Mouse (Mus musculus) intestine, embryonic 15.5 days (tissue): Measurements from ENCODE around the gene Megf11. TPM values are rescaled to one million over a fixed set of nuclear protein-coding genes. Genes with fewer than 3 reads are reported as not detected.

Experiments
- ATAC-seq: fragments of 200-750 bp; cut with Nextera tagmentation; 2 replicates; pipeline ENCODE4 v1.8.0; 2017; ENCODE audit warnings: moderate TSS enrichment, moderate library complexity
- H3K27ac ChIP-seq: fragments of 300-500 bp; sonication (generic); 2 replicates; pipeline ENCODE4 v1.5.1; 2015; ENCODE audit warnings: mild to moderate bottlenecking, inconsistent platforms
- H3K27me3 ChIP-seq: fragments of 300-500 bp; sonication (generic); replicated peaks from 2 replicates; pipeline ENCODE4 v1.6.1; 2015; ENCODE audit warnings: inconsistent platforms
- H3K36me3 ChIP-seq: fragments of 300-500 bp; sonication (generic); 2 replicates; pipeline ENCODE4 v1.6.1; 2015; ENCODE audit warnings: inconsistent platforms
- H3K4me1 ChIP-seq: fragments of 300-500 bp; sonication (generic); replicated peaks from 2 replicates; pipeline ENCODE4 v1.6.1; 2015; ENCODE audit warnings: inconsistent platforms
- H3K4me2 ChIP-seq: fragments of 300-500 bp; sonication (generic); replicated peaks from 2 replicates; pipeline ENCODE4 v1.6.1; 2015; ENCODE audit warnings: mild to moderate bottlenecking, inconsistent platforms
- H3K4me3 ChIP-seq: fragments of 300-500 bp; sonication (generic); replicated peaks from 2 replicates; pipeline ENCODE4 v1.5.1; 2015; ENCODE audit warnings: inconsistent platforms
- H3K9ac ChIP-seq: fragments of 300-500 bp; sonication (generic); 2 replicates; pipeline ENCODE4 v1.6.1; 2015; ENCODE audit warnings: inconsistent platforms
- H3K9me3 ChIP-seq: fragments of 300-500 bp; sonication (generic); 2 replicates; pipeline ENCODE4 v1.6.1; 2016; ENCODE audit warnings: inconsistent platforms
- WGBS: fragments of 180-500 bp; shearing (Covaris S2); methylation state at CpG from one replicate; pipeline ENCODE4 v1.1.7; 2015; 5-methylcytosine and 5-hydroxymethylcytosine counted together
- polyA plus RNA-seq: library from polyadenylated mRNA; unstranded; fragments of >200 nt; fragmentation: Nextera tagmentation; extraction: Ambion mirVana; gene quantifications from 2 replicates; pipeline ENCODE4 v1.2.1, GENCODE M21; 2015

The Megf11 gene
- polyA plus RNA-seq, 1 experiment from 2014 or later = 0.89 TPM

GRCm38 (mm10) chr9:64534856-64535539, 149.6 kb downstream of the Megf11 start:
- H3K4me2 ChIP-seq = no peak overlapping the region
- H3K9ac ChIP-seq = no peak overlapping the region
- WGBS = 86% methylated on average over 8 of the region's 8 CpGs
- 0 out of 2 replicates have a peak, but pooled peaks cover 3% of the 10 kb centered on the region for H3K27me3 ChIP-seq
- no peak overlapping the region for H3K27ac ChIP-seq
- H3K4me1 ChIP-seq = 0 out of 2 replicates have a peak, but pooled peaks cover 2% of the 10 kb centered on the region
- ATAC-seq = no peak
- no peaks in the 10 kb centered on the region for H3K9me3 ChIP-seq
- H3K4me3 ChIP-seq = no peak overlapping the region
- no peaks in the 10 kb centered on the region for H3K36me3 ChIP-seq

DNA sequence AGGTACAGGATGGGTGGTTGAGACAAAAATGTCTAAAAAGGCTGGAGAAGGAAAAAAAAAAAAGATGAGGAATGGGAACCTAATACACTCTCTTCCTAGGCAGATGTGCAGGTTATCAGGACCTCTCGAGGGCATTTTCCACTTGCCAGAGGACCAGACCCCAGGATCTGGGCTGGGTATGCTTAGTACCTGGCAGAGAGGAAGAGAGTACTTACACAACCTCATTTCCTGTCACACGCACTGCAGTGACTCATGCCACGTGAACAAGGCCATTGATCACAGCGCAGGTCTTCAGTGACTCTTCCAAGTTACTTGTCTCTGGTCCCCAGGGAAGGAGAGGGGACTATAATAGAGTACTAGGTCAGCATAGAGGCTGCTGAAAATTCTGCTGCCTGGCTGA, 152.4 kb downstream of the Megf11 start:
- Histone ChIP-seq H3K27me3 (0 out of 2 replicates have a peak, but pooled peaks cover 3% of the 10 kb centered on the region), H3K4me1 (0 out of 2 replicates have a peak, but pooled peaks cover 1% of the 10 kb centered on the region), H3K4me2 (no peak overlapping the region), H3K27ac (no peak overlapping the region), H3K36me3 (no peaks in the 10 kb centered on the region), H3K4me3 (no peak overlapping the region), H3K9ac (no peak overlapping the region), H3K9me3 (no peaks in the 10 kb centered on the region)
- no peak for ATAC-seq
- WGBS = 69% methylated on average over 4 of the region's 4 CpGs

DNA sequence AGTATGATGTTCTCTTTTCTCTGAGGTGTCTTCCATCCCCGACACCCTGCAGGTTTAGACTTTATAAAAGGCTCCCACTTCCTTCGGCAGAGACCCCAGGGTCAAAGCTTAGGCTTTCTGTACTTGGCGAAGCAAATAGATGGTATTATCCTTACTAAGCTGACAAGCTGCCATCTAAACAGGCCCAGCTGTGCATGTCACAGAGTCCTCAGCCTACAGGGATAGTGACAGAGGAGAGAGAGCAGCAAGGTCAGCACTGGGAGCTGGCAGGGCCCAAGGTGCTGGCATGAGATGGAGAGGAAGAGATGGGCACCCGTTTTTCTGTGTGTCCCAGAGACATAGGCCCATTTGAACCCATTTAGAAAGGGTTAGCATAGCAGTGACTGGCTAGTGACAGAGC, 156.8 kb downstream of the Megf11 start:
- Histone ChIP-seq H3K4me3 (no peak overlapping the region), H3K36me3 (no peaks in the 10 kb centered on the region), H3K9ac (no peak overlapping the region), H3K4me2 (no peak overlapping the region), H3K27me3 (0 out of 2 replicates have a peak, but pooled peaks cover 3% of the 10 kb centered on the region), H3K4me1 (no peaks in the 10 kb centered on the region), H3K9me3 (no peaks in the 10 kb centered on the region), H3K27ac (no peak overlapping the region)
- WGBS = 83% methylated on average over 4 of the region's 4 CpGs
- ATAC-seq = no peak

DNA sequence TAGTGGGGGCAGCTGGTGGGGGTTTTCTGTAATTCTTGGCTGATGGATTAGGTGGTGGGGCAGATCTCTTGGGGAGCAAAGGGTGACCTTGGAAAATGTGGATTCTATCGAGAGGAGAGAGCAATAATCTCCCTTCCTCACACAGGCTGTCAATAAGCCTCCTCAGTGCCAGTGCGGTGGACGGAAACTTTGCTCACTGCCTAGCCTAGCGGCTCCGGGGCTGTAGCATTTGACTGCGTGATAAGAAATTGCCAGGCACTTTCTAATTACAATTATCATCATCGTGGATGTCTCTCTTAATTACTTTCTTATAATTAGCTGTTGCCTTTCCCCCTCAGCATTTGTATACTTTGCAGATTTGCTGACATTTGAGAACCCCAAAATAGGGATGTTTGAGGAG, 157.7 kb downstream of the Megf11 start:
- no peak overlapping the region for H3K9ac ChIP-seq
- H3K27ac ChIP-seq = no peak overlapping the region
- 31% methylated on average over 7 of the region's 7 CpGs for WGBS
- no peaks in the 10 kb centered on the region for H3K36me3 ChIP-seq
- H3K4me2 ChIP-seq = no peak overlapping the region
- no peak for ATAC-seq
- no peaks in the 10 kb centered on the region for H3K9me3 ChIP-seq
- H3K4me1 ChIP-seq = no peaks in the 10 kb centered on the region
- H3K4me3 ChIP-seq = no peak overlapping the region
- 0 out of 2 replicates have a peak, but pooled peaks cover 3% of the 10 kb centered on the region for H3K27me3 ChIP-seq

DNA sequence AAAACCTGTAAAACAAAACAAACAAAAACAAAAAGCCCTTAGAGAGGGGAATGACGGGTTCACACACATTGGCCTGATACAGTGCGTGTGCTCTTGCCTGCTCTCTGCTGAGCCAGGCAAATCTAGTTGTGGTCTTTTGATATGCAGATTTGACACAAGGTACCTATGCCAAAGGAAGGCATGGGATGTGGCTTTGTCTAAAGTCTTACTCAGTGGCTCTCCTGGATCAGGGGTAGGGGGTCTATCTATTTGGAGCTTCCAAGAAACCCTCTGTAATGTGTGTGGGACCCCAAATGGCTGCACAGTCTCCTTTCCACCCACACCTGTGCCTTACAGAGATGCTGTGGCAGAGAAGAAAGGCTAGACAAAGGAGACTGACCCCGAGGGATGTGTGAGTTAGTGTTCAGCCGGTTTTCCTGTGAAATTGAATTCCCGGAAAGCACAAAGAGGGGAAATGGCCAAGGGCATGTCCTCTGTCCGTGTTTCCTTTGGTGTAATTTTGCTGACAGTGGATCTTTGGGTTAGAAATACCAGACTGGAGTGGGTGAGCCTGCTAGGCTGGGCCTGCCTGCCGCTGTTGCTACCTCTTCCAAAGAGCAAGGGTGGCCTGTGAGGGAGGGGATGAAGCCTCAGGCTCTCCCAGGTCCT, 161.0 kb downstream of the Megf11 start:
- Histone ChIP-seq H3K9me3 (no peaks in the 10 kb centered on the region), H3K4me2 (no peak overlapping the region), H3K36me3 (no peaks in the 10 kb centered on the region), H3K4me3 (no peak overlapping the region), H3K27ac (no peak overlapping the region), H3K27me3 (no peaks in the 10 kb centered on the region), H3K9ac (no peak overlapping the region), H3K4me1 (no peaks in the 10 kb centered on the region)
- 68% methylated on average over 7 of the region's 7 CpGs for WGBS
- ATAC-seq = no peak

DNA sequence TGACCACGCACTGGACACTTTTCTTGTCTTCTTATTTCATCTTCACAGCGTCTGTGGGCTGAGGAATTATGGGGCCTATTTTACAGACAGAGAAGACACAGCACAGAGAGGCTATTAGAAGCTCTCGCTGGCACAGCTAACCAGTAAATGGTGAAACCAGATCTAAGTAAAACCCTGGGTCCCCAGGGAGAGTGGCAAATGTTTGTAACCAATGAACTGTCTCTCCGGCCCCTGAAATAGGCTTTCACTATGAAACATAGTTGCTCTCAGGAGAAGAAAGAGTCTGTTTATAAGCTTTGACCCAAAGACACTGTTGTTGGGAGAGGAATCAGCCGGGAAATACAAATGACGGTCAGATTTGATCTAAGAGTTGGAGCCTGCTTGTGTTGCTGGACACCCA, 162.9 kb downstream of the Megf11 start:
- H3K36me3 ChIP-seq = no peaks in the 10 kb centered on the region
- no peak overlapping the region for H3K27ac ChIP-seq
- no peaks in the 10 kb centered on the region for H3K9me3 ChIP-seq
- H3K4me2 ChIP-seq = no peak overlapping the region
- no peaks in the 10 kb centered on the region for H3K27me3 ChIP-seq
- H3K4me3 ChIP-seq = no peak overlapping the region
- no peak overlapping the region for H3K9ac ChIP-seq
- ATAC-seq = no peak
- no peaks in the 10 kb centered on the region for H3K4me1 ChIP-seq
- 75% methylated on average over 6 of the region's 6 CpGs for WGBS

GRCm38 (mm10) chr9:64551307-64551706, 165.9 kb downstream of the Megf11 start:
- Histone ChIP-seq H3K4me3 (no peak overlapping the region), H3K36me3 (no peaks in the 10 kb centered on the region), H3K9ac (no peak overlapping the region), H3K27me3 (no peaks in the 10 kb centered on the region), H3K4me2 (no peak overlapping the region), H3K4me1 (no peaks in the 10 kb centered on the region), H3K27ac (no peak overlapping the region), H3K9me3 (no peaks in the 10 kb centered on the region)
- ATAC-seq = no peak
- WGBS = 63% methylated on average over 1 of the region's 1 CpGs

DNA sequence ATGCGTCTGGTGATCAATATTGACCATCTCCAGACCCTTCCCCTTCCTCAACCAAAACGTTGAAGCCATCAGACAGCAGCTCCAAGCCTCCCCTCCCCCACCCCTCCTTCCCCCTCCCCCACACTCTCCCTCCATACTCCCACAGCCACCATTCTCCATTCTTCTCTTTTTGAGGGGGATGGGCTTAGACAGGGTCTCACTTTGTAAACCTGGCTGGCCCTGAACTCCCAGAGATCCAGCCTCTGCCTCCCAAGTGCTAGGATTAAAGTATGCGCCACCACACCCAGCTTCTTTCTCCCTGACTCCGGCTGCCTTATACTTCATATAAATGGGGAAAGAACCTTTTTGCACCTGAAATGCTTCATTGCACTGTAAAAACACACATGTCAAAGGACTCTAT, 166.6 kb downstream of the Megf11 start:
- no peak for ATAC-seq
- Histone ChIP-seq H3K27ac (no peak overlapping the region), H3K4me2 (no peak overlapping the region), H3K36me3 (no peaks in the 10 kb centered on the region), H3K9ac (no peak overlapping the region), H3K27me3 (no peaks in the 10 kb centered on the region), H3K4me1 (no peaks in the 10 kb centered on the region), H3K4me3 (no peak overlapping the region), H3K9me3 (no peaks in the 10 kb centered on the region)
- WGBS = 57% methylated on average over 4 of the region's 4 CpGs

DNA sequence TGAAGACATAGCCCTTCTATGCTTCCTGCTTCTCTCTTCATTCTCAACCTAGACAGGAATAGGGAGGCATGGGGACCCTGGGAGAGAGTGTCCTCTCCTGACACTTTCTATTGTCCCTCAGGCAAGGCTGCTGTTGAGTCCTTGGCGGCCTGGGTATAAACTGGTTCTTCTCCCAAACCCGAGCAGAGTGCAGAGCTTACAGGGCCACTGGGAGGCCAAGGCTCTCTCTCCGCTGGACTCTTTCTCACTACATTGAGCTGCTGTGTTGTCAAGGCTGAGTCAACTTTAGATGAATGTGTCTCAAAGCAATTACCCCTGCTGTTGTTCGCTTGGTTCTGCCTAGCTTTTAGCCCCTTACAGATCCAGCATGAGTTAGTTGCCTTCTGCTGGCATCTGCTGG, 168.0 kb downstream of the Megf11 start:
- Histone ChIP-seq H3K27ac (no peak overlapping the region), H3K4me2 (no peak overlapping the region), H3K4me1 (no peaks in the 10 kb centered on the region), H3K9ac (no peak overlapping the region), H3K9me3 (no peaks in the 10 kb centered on the region), H3K36me3 (no peaks in the 10 kb centered on the region), H3K27me3 (no peaks in the 10 kb centered on the region), H3K4me3 (no peak overlapping the region)
- no peak for ATAC-seq
- 65% methylated on average over 4 of the region's 4 CpGs for WGBS

- Histone ChIP-seq H3K27me3 (no peaks in the 10 kb centered on the region), H3K9ac (no peak overlapping the region), H3K9me3 (no peaks in the 10 kb centered on the region), H3K4me1 (no peaks in the 10 kb centered on the region), H3K36me3 (no peaks in the 10 kb centered on the region), H3K4me2 (no peak overlapping the region), H3K27ac (no peak overlapping the region), H3K4me3 (no peak overlapping the region)
- ATAC-seq = no peak
- 69% methylated on average over 7 of the region's 7 CpGs for WGBS
Observed at GRCm38 (mm10) chr9:64555620-64556019, 170.2 kb downstream of the Megf11 start.

DNA sequence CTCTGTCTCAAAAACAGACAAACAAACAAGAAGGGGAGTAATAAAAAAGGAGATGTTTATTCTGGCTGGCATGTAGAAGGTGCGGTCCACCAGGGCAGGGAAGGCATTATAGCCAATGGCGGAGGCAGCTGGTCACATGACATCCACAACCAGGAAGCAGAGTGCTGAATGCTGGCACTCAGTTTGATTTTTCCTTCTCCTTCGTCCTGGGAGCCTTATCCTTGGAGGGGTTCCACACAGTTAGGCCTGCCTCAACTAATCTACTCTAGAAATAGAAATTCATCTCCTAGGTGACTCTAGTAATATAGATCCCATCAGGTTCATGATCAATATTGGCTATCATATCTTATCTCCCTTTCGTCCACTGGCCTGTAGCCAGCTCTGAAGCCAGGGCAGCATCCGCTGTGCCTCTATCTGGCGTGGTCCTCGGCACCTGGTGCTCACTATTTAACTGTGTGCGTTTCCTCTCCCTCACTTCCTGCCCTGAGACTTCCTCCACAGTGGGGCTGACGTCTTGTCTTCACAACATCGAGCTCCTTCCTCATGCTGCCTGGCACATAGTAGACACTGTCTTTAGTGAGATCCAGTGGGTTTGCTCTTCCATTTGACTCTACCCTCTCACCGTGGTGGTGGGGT, 171.8 kb downstream of the Megf11 start:
- 69% methylated on average over 11 of the region's 11 CpGs for WGBS
- no peak for ATAC-seq

DNA sequence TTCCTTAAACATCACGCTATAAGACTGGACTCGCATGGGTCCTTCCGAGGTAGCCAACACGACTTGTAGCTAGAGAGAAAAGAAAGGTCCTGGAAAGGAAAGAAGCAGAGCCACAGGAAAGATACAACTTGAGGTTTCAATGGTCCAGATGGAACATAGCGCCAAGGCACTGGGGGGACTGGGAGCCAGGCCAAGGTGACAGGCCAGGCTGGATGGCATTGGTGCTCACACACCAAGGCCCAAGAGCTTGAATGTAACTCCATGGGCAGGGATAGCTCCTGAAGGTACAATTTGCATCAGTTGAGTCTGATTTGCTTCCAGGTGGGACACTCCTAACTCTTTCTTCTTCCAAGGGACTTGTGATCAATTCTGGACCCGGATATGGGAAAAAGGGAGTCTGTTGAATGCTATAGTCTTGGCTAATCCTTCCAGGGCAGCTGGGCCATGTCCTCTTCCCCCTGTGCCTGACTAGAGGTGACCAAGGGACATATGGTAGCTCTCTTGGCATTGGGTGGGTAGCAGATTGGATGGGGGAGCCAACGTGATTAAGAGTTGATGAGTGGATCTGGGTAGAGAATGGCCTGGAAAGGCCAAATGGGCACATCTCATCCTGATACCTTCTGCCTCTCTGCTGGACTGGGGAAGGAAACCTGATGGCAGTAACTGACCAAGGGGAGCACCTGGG, 172.6 kb downstream of the Megf11 start:
- Histone ChIP-seq H3K9ac (no peak overlapping the region), H3K9me3 (no peaks in the 10 kb centered on the region), H3K4me2 (no peak overlapping the region), H3K27ac (no peak overlapping the region), H3K36me3 (no peaks in the 10 kb centered on the region), H3K4me3 (no peak overlapping the region), H3K27me3 (no peaks in the 10 kb centered on the region), H3K4me1 (no peaks in the 10 kb centered on the region)
- ATAC-seq = no peak
- 94% methylated on average over 7 of the region's 7 CpGs for WGBS

More for the DNA sequence above, 171.8 kb downstream of the Megf11 start:
- Histone ChIP-seq H3K27ac (no peak overlapping the region), H3K9me3 (no peaks in the 10 kb centered on the region), H3K36me3 (no peaks in the 10 kb centered on the region), H3K9ac (no peak overlapping the region), H3K27me3 (no peaks in the 10 kb centered on the region), H3K4me3 (no peak overlapping the region), H3K4me1 (no peaks in the 10 kb centered on the region), H3K4me2 (no peak overlapping the region)
